ENCODE assay signal across 9 mouse cellular contexts in the genomic region with DNA sequence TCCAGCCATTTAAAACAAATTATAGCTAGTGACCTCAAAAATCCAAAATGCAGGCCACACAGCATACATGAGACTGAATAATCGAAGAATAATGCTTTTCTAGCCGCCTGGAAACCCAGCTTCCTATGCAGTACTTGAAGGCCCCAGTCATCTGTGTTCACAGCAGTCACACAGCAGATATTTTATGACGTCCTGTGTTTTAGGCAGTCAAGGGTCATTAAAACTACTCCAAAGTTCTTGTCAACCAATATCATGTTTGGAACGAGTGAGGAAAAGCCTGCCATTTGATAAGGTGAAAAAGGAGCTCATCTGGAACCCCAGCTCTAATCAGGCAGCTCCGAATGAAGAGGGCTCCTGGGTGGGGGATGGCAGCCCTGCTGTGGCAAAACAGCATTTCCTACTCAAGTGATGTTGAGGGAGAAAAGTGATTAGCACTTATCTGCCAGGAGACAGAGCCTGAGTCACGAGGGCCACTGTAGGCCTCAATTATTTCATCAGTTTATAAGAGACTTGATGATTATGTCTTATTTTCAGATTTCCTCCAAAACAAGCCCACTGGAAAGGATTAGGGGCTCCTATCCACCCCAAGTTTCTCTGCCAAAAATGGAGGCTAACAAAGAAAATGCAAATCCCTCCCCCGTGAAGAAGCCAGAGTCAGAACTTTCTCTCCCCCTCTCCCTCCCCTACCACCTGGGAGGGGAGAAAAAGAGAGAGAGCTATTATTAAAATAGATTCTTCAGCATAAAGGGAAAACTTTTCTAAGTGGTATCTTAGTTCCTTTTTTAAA. TPM values are rescaled to one million over a fixed set of nuclear protein-coding genes. Genes with fewer than 3 reads are reported as not detected.
DNase-seq lines count a peak whose midpoint lies in the region; ATAC-seq lines count a peak whose summit lies in the region.
"Had no signal": no experiment of that assay in that cellular context is flagged by ENCODE, and none has a peak within 500 bp of the region (broad histone marks: within the 10 kb centered on the region; RNA-seq: fewer than 3 reads in every experiment).

No protein-coding gene starts in this region.

- peaks cover 33% of the 10 kb centered on the region for H3K4me1 ChIP-seq in lung, embryonic 15.5 days
- peaks cover 74% of the 10 kb centered on the region for H3K4me1 ChIP-seq in embryonic facial prominence, embryonic 10.5 days
- H3K4me1 ChIP-seq in midbrain, embryonic 15.5 days, result peaks cover 43% of the 10 kb centered on the region

- peak overlapping the region; percentile 79 for H3K4me2 ChIP-seq in lung, embryonic 15.5 days
- peak overlapping the region; percentile 65; the same call in 1 of the 2 replicates for H3K4me2 ChIP-seq in midbrain, embryonic 15.5 days

- WGBS in lung, embryonic 15.5 days, result 17% methylated on average over 7 of the region's 7 CpGs
- 22% methylated on average over 7 of the region's 7 CpGs for WGBS in embryonic facial prominence, embryonic 10.5 days
- WGBS in midbrain, embryonic 15.5 days, result 26% methylated on average over 7 of the region's 7 CpGs

- no peak for ATAC-seq in lung, embryonic 15.5 days (ENCODE audit: borderline replicate concordance, extremely low read depth, low FRiP score, low TSS enrichment)
- ATAC-seq in midbrain, embryonic 15.5 days (replicated peaks), result no peak

- no peaks in the 10 kb centered on the region for H3K27me3 ChIP-seq in lung, embryonic 15.5 days
- no peaks in the 10 kb centered on the region for H3K27me3 ChIP-seq in embryonic facial prominence, embryonic 10.5 days (replicated peaks; ENCODE audit: low read depth, poor library complexity, severe bottlenecking)
- no peaks in the 10 kb centered on the region for H3K27me3 ChIP-seq in midbrain, embryonic 15.5 days (replicated peaks)

- H3K9ac ChIP-seq in lung, embryonic 15.5 days, result 0 out of 2 replicates have a peak overlapping the region, but pooled peaks have one; percentile 5
- peak overlapping the region; percentile 15; the same call in 1 of the 2 replicates for H3K9ac ChIP-seq in midbrain, embryonic 15.5 days

- no peak for DNase-seq in lung, postnatal 10 days
- DNase-seq in embryonic facial prominence, embryonic 10.5 days (ENCODE audit: low spot score), result no peak
- DNase-seq in induced T-regulatory cell, adult 2 months (ENCODE audit: low read depth), result peak; percentile 51
- no peak for DNase-seq in urinary bladder, adult 2 months (ENCODE audit: low spot score)
- DNase-seq in frontal cortex, postnatal 10 days (ENCODE audit: low spot score in 2 of 2), result no peak
- no peak for DNase-seq in natural killer cell, adult 2 months (ENCODE audit: low spot score in 2 of 2)
- DNase-seq: adrenal gland, adult 8-10 months had no signal

- no peaks in the 10 kb centered on the region for H3K9me3 ChIP-seq in lung, embryonic 15.5 days
- H3K9me3 ChIP-seq in embryonic facial prominence, embryonic 10.5 days, result no peaks in the 10 kb centered on the region
- H3K9me3 ChIP-seq in midbrain, embryonic 15.5 days, result no peaks in the 10 kb centered on the region

- H3K27ac ChIP-seq in lung, embryonic 15.5 days, result peak overlapping the region; percentile 98; the same call in 1 of the 2 replicates
- peak overlapping the region; percentile 100 for H3K27ac ChIP-seq in embryonic facial prominence, embryonic 10.5 days (replicated peaks)
- H3K27ac ChIP-seq in midbrain, embryonic 15.5 days, result peak overlapping the region; percentile 10; the same call in 1 of the 2 replicates

- H3K4me3 ChIP-seq in lung, embryonic 15.5 days, result peak overlapping the region; percentile 96; the same call in 1 of the 2 replicates
- peak overlapping the region; percentile 90 for H3K4me3 ChIP-seq in embryonic facial prominence, embryonic 10.5 days
- no peak overlapping the region for H3K4me3 ChIP-seq in midbrain, embryonic 15.5 days

- peaks cover 2% of the 10 kb centered on the region for H3K36me3 ChIP-seq in lung, embryonic 15.5 days
- H3K36me3 ChIP-seq in embryonic facial prominence, embryonic 10.5 days (replicated peaks), result peaks cover 7% of the 10 kb centered on the region
- H3K36me3 ChIP-seq in midbrain, embryonic 15.5 days (replicated peaks), result no peaks in the 10 kb centered on the region

RNA-seq across cellular contexts. Expression of gene Zfp217, which starts 19.2 kb away (rescaled TPM):
- polyA plus RNA-seq in lung, embryonic 15.5 days (2015; fragmentation: Nextera tagmentation; extraction: Ambion mirVana), result 5.0 and 5.1 TPM in 2 replicates
- polyA plus RNA-seq in embryonic facial prominence, embryonic 10.5 days (2016; fragmentation: Nextera tagmentation; extraction: Ambion mirVana), result 3.9 and 4.2 TPM in 2 replicates
- polyA plus RNA-seq in midbrain, embryonic 15.5 days (2015; fragmentation: Nextera tagmentation; extraction: Ambion mirVana), result 1.4 TPM in 2 replicates
- 8.9 and 11.5 TPM in 2 replicates for polyA plus RNA-seq in urinary bladder, adult 2 months (2012; rRNA removed)

Comparison
In these comparisons a context has a peak if more than half of its experiments do, and no peak if none do; other contexts are left out.
1. H3K27ac ChIP-seq: peak in every context shown above with its lines; median percentile 100 in embryonic facial prominence, embryonic 10.5 days; 98 in lung, embryonic 15.5 days; 10 in midbrain, embryonic 15.5 days.